Mouse (Mus musculus): ENCODE results near the gene Phkg2. TPM values are rescaled to one million over a fixed set of nuclear protein-coding genes. Genes with fewer than 3 reads are reported as not detected.

Gene Phkg2
- polyA plus RNA-seq (2015; fragmentation: Nextera tagmentation; extraction: Ambion mirVana) = 37.1 and 37.5 TPM in 2 replicates

DNA sequence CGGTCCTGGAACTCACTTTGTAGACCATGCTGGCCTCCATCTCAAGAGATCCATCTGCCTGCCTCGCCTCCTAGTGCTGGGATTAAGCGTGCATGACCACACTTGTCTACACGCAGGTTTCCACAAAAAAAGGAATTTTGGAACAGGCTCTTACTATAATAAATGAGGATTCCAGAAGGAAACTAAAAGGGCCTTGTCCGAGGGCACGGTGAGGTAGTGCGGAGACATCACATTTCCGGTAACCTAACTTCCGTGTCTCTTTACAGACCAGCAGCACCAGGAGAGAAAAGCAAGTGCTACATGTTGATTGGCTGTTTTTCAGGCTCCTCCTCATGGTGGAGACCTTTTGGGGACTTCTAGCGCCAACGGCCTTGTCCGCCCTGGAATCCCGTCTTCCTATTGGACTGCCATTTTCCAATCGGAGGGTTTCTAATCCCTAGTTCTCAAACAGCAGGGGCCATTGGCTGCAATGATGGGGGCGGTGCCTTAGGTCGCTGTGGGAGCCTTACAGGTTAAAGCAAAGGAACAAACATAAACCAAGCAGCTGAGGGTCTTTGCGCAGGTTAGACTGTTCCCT lies at the start of gene Phkg2:
Phkg2 (plus strand) TSS at position 446 of the 577 bp plus-strand sequence.
- H3K27ac ChIP-seq = peak within 1 kb of the TSS; percentile 81
- peaks cover 10% of the 10 kb centered on the region; the same call in 1 of the 2 replicates for H3K4me1 ChIP-seq
- peak; percentile 99 for ATAC-seq (ENCODE audit: insufficient read depth, low FRiP score, low read depth)
- under 1% methylated on average over 17 of the region's 17 CpGs for WGBS
- no peaks in the 10 kb centered on the region for H3K9me3 ChIP-seq
- H3K27me3 ChIP-seq (replicated peaks) = no peaks in the 10 kb centered on the region
- H3K36me3 ChIP-seq = peaks cover 12% of the 10 kb centered on the region; the same call in 1 of the 2 replicates
- peak within 1 kb of the TSS; percentile 76 for H3K9ac ChIP-seq
- peak within 1 kb of the TSS; percentile 93 for H3K4me2 ChIP-seq
- peak within 1 kb of the TSS; percentile 82 for H3K4me3 ChIP-seq (replicated peaks)

- ATAC-seq (ENCODE audit: insufficient read depth, low FRiP score, low read depth) = no peak
- no peak overlapping the region for H3K4me2 ChIP-seq
- H3K9me3 ChIP-seq = no peaks in the 10 kb centered on the region
- no peak overlapping the region for H3K27ac ChIP-seq
- no peak overlapping the region for H3K9ac ChIP-seq
- 93% methylated on average over 3 of the region's 3 CpGs for WGBS
- H3K27me3 ChIP-seq (replicated peaks) = no peaks in the 10 kb centered on the region
- H3K4me1 ChIP-seq = no peaks in the 10 kb centered on the region
- no peak overlapping the region for H3K4me3 ChIP-seq (replicated peaks)
- peaks cover 59% of the 10 kb centered on the region for H3K36me3 ChIP-seq
Measured at GRCm38 (mm10) chr7:127541671-127542070, 31.5 kb upstream of the Phkg2 start.

DNA sequence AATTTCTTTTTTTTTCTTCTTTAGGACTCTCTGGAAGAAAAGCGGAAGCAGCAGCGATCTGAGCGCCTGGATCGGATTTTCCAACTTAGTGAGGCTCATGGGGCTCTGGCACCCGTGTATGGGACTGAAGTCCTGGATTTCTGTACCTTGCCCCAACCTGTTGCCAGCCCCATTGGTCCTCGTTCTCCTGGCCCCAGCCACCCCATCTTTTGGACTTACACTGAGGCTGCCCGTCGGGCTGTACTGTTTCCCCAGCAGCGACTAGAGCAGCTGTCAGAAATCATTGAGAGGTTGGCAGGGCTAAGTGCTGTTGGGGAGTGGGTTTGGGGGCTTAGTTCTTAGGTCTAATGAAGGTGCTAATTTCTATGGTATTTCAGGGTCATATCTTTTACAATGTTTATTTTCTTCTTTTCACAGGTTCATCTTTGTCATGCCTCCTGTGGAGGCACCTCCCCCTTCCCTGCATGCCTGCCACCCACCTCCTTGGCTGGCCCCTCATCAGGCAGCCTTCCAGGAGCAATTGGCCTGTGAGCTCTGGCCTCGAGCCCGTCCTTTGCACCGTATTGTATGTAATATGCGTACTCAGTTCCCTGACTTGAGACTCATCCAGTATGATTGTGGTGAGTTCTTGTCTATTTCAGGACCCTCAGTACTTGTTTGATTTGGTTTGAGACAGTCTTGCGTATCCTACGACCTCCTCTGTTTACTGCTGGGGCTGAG lies 23.9 kb upstream of the Phkg2 start:
- H3K9ac ChIP-seq = no peak overlapping the region
- H3K4me2 ChIP-seq = no peak overlapping the region
- H3K36me3 ChIP-seq = peaks cover 54% of the 10 kb centered on the region
- ATAC-seq (ENCODE audit: insufficient read depth, low FRiP score, low read depth) = no peak
- WGBS = 87% methylated on average over 15 of the region's 15 CpGs
- H3K4me3 ChIP-seq (replicated peaks) = no peak overlapping the region
- no peaks in the 10 kb centered on the region for H3K4me1 ChIP-seq
- no peak overlapping the region for H3K27ac ChIP-seq
- H3K27me3 ChIP-seq (replicated peaks) = no peaks in the 10 kb centered on the region
- no peaks in the 10 kb centered on the region for H3K9me3 ChIP-seq

DNA sequence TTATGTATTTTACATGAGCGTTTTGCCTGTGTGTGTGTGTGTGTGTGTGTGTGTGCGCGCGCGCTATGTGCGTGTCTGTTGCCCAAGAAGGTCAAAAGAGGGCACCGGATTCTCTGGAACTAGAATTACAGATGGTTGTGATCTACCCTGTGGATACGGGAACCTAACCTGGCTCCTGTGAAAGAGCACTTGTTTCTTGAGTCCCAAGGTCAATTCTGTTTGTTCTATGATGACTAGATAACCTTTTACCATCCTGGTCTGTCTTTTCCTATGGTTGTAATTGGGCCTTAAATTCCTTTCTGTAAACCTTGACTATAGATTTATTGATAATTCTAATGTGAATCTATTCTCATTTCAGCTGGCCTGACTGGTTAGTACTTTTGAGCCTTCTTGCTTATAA lies 21.6 kb upstream of the Phkg2 start:
- peaks cover 61% of the 10 kb centered on the region for H3K36me3 ChIP-seq
- 94% methylated on average over 8 of the region's 8 CpGs for WGBS
- no peaks in the 10 kb centered on the region for H3K9me3 ChIP-seq
- no peaks in the 10 kb centered on the region for H3K27me3 ChIP-seq (replicated peaks)
- no peak overlapping the region for H3K9ac ChIP-seq
- no peak overlapping the region for H3K4me2 ChIP-seq
- H3K4me3 ChIP-seq (replicated peaks) = no peak overlapping the region
- H3K27ac ChIP-seq = no peak overlapping the region
- no peak for ATAC-seq (ENCODE audit: insufficient read depth, low FRiP score, low read depth)
- H3K4me1 ChIP-seq = no peaks in the 10 kb centered on the region

- ATAC-seq (ENCODE audit: insufficient read depth, low FRiP score, low read depth) = no peak
- H3K27ac ChIP-seq = no peak overlapping the region
Measured at GRCm38 (mm10) chr7:127560580-127560979, 12.6 kb upstream of the Phkg2 start.

GRCm38 (mm10) chr7:127561340-127561858 lies 11.7 kb upstream of the Phkg2 start, which contains the start of gene Tmem265:
TSS of gene Tmem265 (plus strand) at chr7:127561390.
- Histone ChIP-seq H3K36me3 (peaks cover 45% of the 10 kb centered on the region), H3K4me3 (replicated peaks) (no peak within 1 kb of the TSS), H3K4me2 (no peak within 1 kb of the TSS), H3K27me3 (replicated peaks) (no peaks in the 10 kb centered on the region), H3K9me3 (no peaks in the 10 kb centered on the region), H3K4me1 (no peaks in the 10 kb centered on the region), H3K9ac (no peak within 1 kb of the TSS), H3K27ac (no peak within 1 kb of the TSS)
- WGBS = 87% methylated on average over 5 of the region's 5 CpGs
- no peak for ATAC-seq (ENCODE audit: insufficient read depth, low FRiP score, low read depth)

More at GRCm38 (mm10) chr7:127560580-127560979, 12.6 kb upstream of the Phkg2 start:
- H3K9me3 ChIP-seq = no peaks in the 10 kb centered on the region
- H3K4me3 ChIP-seq (replicated peaks) = no peak overlapping the region
- H3K36me3 ChIP-seq = peaks cover 44% of the 10 kb centered on the region
- H3K9ac ChIP-seq = no peak overlapping the region
- 90% methylated on average over 11 of the region's 11 CpGs for WGBS
- H3K4me1 ChIP-seq = no peaks in the 10 kb centered on the region
- no peak overlapping the region for H3K4me2 ChIP-seq
- H3K27me3 ChIP-seq (replicated peaks) = no peaks in the 10 kb centered on the region

GRCm38 (mm10) chr7:127564381-127565150 lies 8.6 kb upstream of the Phkg2 start:
- Histone ChIP-seq H3K36me3 (peaks cover 36% of the 10 kb centered on the region), H3K27me3 (replicated peaks) (no peaks in the 10 kb centered on the region), H3K9me3 (no peaks in the 10 kb centered on the region), H3K9ac (no peak overlapping the region), H3K4me3 (replicated peaks) (no peak overlapping the region), H3K4me1 (no peaks in the 10 kb centered on the region), H3K4me2 (no peak overlapping the region), H3K27ac (no peak overlapping the region)
- WGBS = 72% methylated on average over 6 of the region's 6 CpGs
- no peak for ATAC-seq (ENCODE audit: insufficient read depth, low FRiP score, low read depth)

DNA sequence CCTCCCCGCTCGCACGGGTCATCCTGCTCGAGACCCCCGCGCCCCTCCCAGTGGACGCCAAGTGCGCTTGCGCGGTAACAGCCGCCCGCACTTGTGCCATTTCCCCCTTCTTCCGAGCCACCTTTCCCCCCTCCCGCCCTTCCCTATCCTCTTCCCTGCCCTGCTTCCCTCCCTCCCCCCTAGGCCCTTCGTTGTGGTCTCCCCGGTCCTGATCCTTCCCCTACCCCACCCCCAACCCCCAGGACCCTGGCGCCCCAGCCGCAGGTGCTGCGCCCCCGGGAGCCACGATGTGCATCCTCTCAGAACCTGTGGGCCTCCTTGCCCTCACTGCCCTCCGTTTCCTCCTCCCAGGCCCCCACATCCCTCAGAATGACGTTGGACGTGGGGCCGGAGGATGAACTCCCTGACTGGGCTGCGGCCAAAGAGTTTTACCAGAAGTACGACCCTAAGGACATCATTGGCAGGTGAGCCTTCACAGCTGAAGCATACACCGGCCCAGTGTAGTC lies 416 bp downstream of the Phkg2 start:
- Histone ChIP-seq H3K27ac (peak overlapping the region; percentile 67), H3K9me3 (no peaks in the 10 kb centered on the region), H3K27me3 (replicated peaks) (no peaks in the 10 kb centered on the region), H3K4me2 (peak overlapping the region; percentile 93), H3K36me3 (peaks cover 15% of the 10 kb centered on the region), H3K4me3 (replicated peaks) (peak overlapping the region; percentile 82), H3K4me1 (peaks cover 10% of the 10 kb centered on the region; the same call in 1 of the 2 replicates), H3K9ac (peak overlapping the region; percentile 76)
- peak; percentile 8; the same call in 1 of the 2 replicates for ATAC-seq (ENCODE audit: insufficient read depth, low FRiP score, low read depth)
- under 1% methylated on average over 27 of the region's 28 CpGs for WGBS

DNA sequence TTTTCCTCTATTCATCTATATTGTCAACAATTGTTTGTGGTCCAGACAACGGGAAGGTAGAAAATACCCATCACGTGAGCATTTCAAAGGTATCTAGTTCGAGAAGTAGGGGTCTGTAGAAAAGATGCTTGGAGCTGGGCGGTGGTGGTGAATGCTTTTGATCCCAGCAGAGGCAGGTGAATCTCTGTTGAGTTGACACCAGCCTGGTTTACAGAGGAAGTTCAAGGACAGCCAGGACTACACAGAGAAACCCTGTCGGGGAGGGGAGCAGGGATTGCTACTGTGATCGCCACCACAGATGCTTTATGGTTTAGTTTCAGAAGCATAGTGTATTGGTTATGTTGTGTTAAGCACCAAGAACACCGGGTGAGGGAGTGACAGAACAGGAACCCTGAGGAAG lies 975 bp downstream of the Phkg2 start:
- no peaks in the 10 kb centered on the region for H3K27me3 ChIP-seq (replicated peaks)
- H3K9ac ChIP-seq = peak overlapping the region; percentile 76
- H3K4me1 ChIP-seq = peaks cover 10% of the 10 kb centered on the region; the same call in 1 of the 2 replicates
- H3K36me3 ChIP-seq = peaks cover 13% of the 10 kb centered on the region
- no peaks in the 10 kb centered on the region for H3K9me3 ChIP-seq
- H3K27ac ChIP-seq = no peak overlapping the region
- no peak for ATAC-seq (ENCODE audit: insufficient read depth, low FRiP score, low read depth)
- H3K4me2 ChIP-seq = peak overlapping the region; percentile 93
- peak overlapping the region; percentile 82 for H3K4me3 ChIP-seq (replicated peaks)
- WGBS = 15% methylated on average over 7 of the region's 7 CpGs

DNA sequence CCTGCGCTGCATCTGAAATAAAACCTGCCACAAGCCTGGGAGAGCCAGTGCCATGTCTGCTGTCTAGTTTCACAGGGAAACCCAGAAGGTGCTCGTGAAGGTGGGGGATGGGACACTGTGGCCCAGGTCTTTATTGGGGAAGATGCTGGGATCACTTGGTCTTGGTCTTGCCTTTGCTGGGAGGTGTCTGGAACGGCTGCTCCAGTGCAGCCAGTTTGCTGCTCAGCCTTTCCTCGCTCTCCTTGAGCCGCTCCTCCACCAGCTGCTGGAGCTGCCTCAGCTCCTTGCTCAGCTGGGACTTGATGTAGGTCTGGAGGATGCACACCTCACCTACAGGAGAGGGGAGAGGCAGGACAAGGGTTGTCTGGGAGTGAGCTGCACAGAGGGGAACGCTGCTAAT lies 10.1 kb downstream of the Phkg2 start:
- Histone ChIP-seq H3K4me2 (no peak overlapping the region), H3K4me3 (replicated peaks) (no peak overlapping the region), H3K27ac (no peak overlapping the region), H3K27me3 (replicated peaks) (no peaks in the 10 kb centered on the region), H3K9me3 (no peaks in the 10 kb centered on the region), H3K36me3 (peaks cover 36% of the 10 kb centered on the region), H3K4me1 (0 out of 2 replicates have a peak, but pooled peaks cover 5% of the 10 kb centered on the region), H3K9ac (no peak overlapping the region)
- WGBS = 91% methylated on average over 6 of the region's 6 CpGs
- ATAC-seq (ENCODE audit: insufficient read depth, low FRiP score, low read depth) = no peak

- no peak overlapping the region for H3K27ac ChIP-seq
- H3K4me1 ChIP-seq = peaks cover 10% of the 10 kb centered on the region
- no peaks in the 10 kb centered on the region for H3K27me3 ChIP-seq (replicated peaks)
- WGBS = 79% methylated on average over 7 of the region's 7 CpGs
- ATAC-seq (ENCODE audit: insufficient read depth, low FRiP score, low read depth) = no peak
- no peak overlapping the region for H3K9ac ChIP-seq
- H3K4me2 ChIP-seq = no peak overlapping the region
- no peak overlapping the region for H3K4me3 ChIP-seq (replicated peaks)
- H3K9me3 ChIP-seq = no peaks in the 10 kb centered on the region
- peaks cover 29% of the 10 kb centered on the region for H3K36me3 ChIP-seq
Measured at GRCm38 (mm10) chr7:127585031-127585430, 11.9 kb downstream of the Phkg2 start.
